Mouse (Mus musculus): ENCODE data around the gene Clic4. TPM values are rescaled to one million over a fixed set of nuclear protein-coding genes. Genes with fewer than 3 reads are reported as not detected.

Clic4 gene
- 250 TPM for polyA plus RNA-seq (2012; fragmentation: generic; extraction: Trizol)

- Histone ChIP-seq H3ac (ENCODE audit: control insufficient read depth, insufficient read length) (peak within 1 kb of the TSS; percentile 80), H3K79me2 (ENCODE audit: control insufficient read depth, insufficient read depth) (peaks cover 43% of the 10 kb centered on the region), H3K4me3 (peak within 1 kb of the TSS; percentile 100), H3K36me3 (ENCODE audit: control insufficient read depth, insufficient read depth) (peaks cover 25% of the 10 kb centered on the region), H3K27me3 (ENCODE audit: control insufficient read depth, insufficient read depth, insufficient read length) (no peaks in the 10 kb centered on the region), H3K4me2 (ENCODE audit: low read depth) (peak within 1 kb of the TSS; percentile 100)
- TF ChIP-seq POLR2AphosphoS2 (IDR thresholded peaks at IDR 0.05; ENCODE audit: insufficient read length, low read depth) (peak; percentile 91), SRF (IDR thresholded peaks at IDR 0.05; ENCODE audit: control insufficient read depth, insufficient read length, low read depth) (peak; percentile 44), TCF3 (IDR thresholded peaks at IDR 0.05; ENCODE audit: insufficient read length, low read depth) (peak; percentile 80), E2F4 (IDR thresholded peaks at IDR 0.05; ENCODE audit: insufficient read depth) (peak; percentile 10), MAX (IDR thresholded peaks at IDR 0.05; ENCODE audit: low read depth) (no peak), MYOD1 (IDR thresholded peaks at IDR 0.05; ENCODE audit: control insufficient read depth in 1 of 3, insufficient read length in 2 of 3, low read depth in 2 of 3) (peak in 2 of 3 experiments; percentile 89 to 97), POLR2A (IDR thresholded peaks at IDR 0.05; ENCODE audit: insufficient read length, low read depth) (peak; percentile 89), REST (IDR thresholded peaks at IDR 0.05; ENCODE audit: insufficient read depth, insufficient read length) (peak; percentile 53), TCF12 (IDR thresholded peaks at IDR 0.05; ENCODE audit: insufficient read depth, poor library complexity, severe bottlenecking) (peak; percentile 26), MYOG (IDR thresholded peaks at IDR 0.05; ENCODE audit: control insufficient read depth in 1 of 3, insufficient read depth in 1 of 3, insufficient read length in 2 of 3, low read depth in 2 of 3) (peak; percentile 54 to 96 (median 96)), CEBPB (IDR thresholded peaks at IDR 0.05; ENCODE audit: insufficient read depth, poor library complexity, severe bottlenecking) (no peak), USF1 (IDR thresholded peaks at IDR 0.05; ENCODE audit: low read depth) (no peak)
These were observed at the start of gene Clic4 for GRCm38 (mm10) chr4:135272640-135273306. Gene Clic4 (minus strand): TSS chr4:135272814.

GRCm38 (mm10) chr4:135317966-135318365 is 45.4 kb upstream of the Clic4 start:
- Histone ChIP-seq H3K4me3 (no peak overlapping the region), H3ac (ENCODE audit: control insufficient read depth, insufficient read length) (no peak overlapping the region), H3K79me2 (ENCODE audit: control insufficient read depth, insufficient read depth) (no peaks in the 10 kb centered on the region), H3K27me3 (ENCODE audit: control insufficient read depth, insufficient read depth, insufficient read length) (no peaks in the 10 kb centered on the region), H3K4me2 (ENCODE audit: low read depth) (no peak overlapping the region), H3K36me3 (ENCODE audit: control insufficient read depth, insufficient read depth) (peaks cover 53% of the 10 kb centered on the region)
- TF ChIP-seq POLR2AphosphoS2 (IDR thresholded peaks at IDR 0.05; ENCODE audit: insufficient read length, low read depth) (peak; percentile 32), REST (IDR thresholded peaks at IDR 0.05; ENCODE audit: insufficient read depth, insufficient read length) (no peak), MYOD1 (IDR thresholded peaks at IDR 0.05; ENCODE audit: control insufficient read depth in 1 of 3, insufficient read length in 2 of 3, low read depth in 2 of 3) (peak in 1 of 3 experiments; percentile 29), SRF (IDR thresholded peaks at IDR 0.05; ENCODE audit: control insufficient read depth, insufficient read length, low read depth) (no peak), MYOG (IDR thresholded peaks at IDR 0.05; ENCODE audit: control insufficient read depth in 1 of 3, insufficient read depth in 1 of 3, insufficient read length in 2 of 3, low read depth in 2 of 3) (peak in 1 of 3 experiments; percentile 38), POLR2A (IDR thresholded peaks at IDR 0.05; ENCODE audit: insufficient read length, low read depth) (no peak), MAX (IDR thresholded peaks at IDR 0.05; ENCODE audit: low read depth) (no peak), TCF12 (IDR thresholded peaks at IDR 0.05; ENCODE audit: insufficient read depth, poor library complexity, severe bottlenecking) (no peak), USF1 (IDR thresholded peaks at IDR 0.05; ENCODE audit: low read depth) (no peak), E2F4 (IDR thresholded peaks at IDR 0.05; ENCODE audit: insufficient read depth) (no peak), CEBPB (IDR thresholded peaks at IDR 0.05; ENCODE audit: insufficient read depth, poor library complexity, severe bottlenecking) (no peak), TCF3 (IDR thresholded peaks at IDR 0.05; ENCODE audit: insufficient read length, low read depth) (no peak)

GRCm38 (mm10) chr4:135317539-135317938 is 44.9 kb upstream of the Clic4 start:
- H3K4me3 ChIP-seq, result no peak overlapping the region
- H3K36me3 ChIP-seq (ENCODE audit: control insufficient read depth, insufficient read depth), result peaks cover 49% of the 10 kb centered on the region
- H3K27me3 ChIP-seq (ENCODE audit: control insufficient read depth, insufficient read depth, insufficient read length), result no peaks in the 10 kb centered on the region
- H3K4me2 ChIP-seq (ENCODE audit: low read depth), result no peak overlapping the region
- no peak overlapping the region for H3ac ChIP-seq (ENCODE audit: control insufficient read depth, insufficient read length)
- no peaks in the 10 kb centered on the region for H3K79me2 ChIP-seq (ENCODE audit: control insufficient read depth, insufficient read depth)
- TF ChIP-seq SRF (IDR thresholded peaks at IDR 0.05; ENCODE audit: control insufficient read depth, insufficient read length, low read depth), result no peak
- TF ChIP-seq REST (IDR thresholded peaks at IDR 0.05; ENCODE audit: insufficient read depth, insufficient read length), result no peak
- no peak for TF ChIP-seq POLR2A (IDR thresholded peaks at IDR 0.05; ENCODE audit: insufficient read length, low read depth)
- no peak for TF ChIP-seq MYOD1 (IDR thresholded peaks at IDR 0.05; ENCODE audit: control insufficient read depth in 1 of 3, insufficient read length in 2 of 3, low read depth in 2 of 3)
- TF ChIP-seq POLR2AphosphoS2 (IDR thresholded peaks at IDR 0.05; ENCODE audit: insufficient read length, low read depth), result no peak
- TF ChIP-seq MAX (IDR thresholded peaks at IDR 0.05; ENCODE audit: low read depth), result no peak
- TF ChIP-seq MYOG (IDR thresholded peaks at IDR 0.05; ENCODE audit: control insufficient read depth in 1 of 3, insufficient read depth in 1 of 3, insufficient read length in 2 of 3, low read depth in 2 of 3), result no peak
- no peak for TF ChIP-seq E2F4 (IDR thresholded peaks at IDR 0.05; ENCODE audit: insufficient read depth)
- no peak for TF ChIP-seq TCF3 (IDR thresholded peaks at IDR 0.05; ENCODE audit: insufficient read length, low read depth)

- Histone ChIP-seq H3K4me2 (ENCODE audit: low read depth) (no peak overlapping the region), H3ac (ENCODE audit: control insufficient read depth, insufficient read length) (no peak overlapping the region), H3K4me3 (no peak overlapping the region), H3K79me2 (ENCODE audit: control insufficient read depth, insufficient read depth) (no peaks in the 10 kb centered on the region), H3K36me3 (ENCODE audit: control insufficient read depth, insufficient read depth) (peaks cover 32% of the 10 kb centered on the region), H3K27me3 (ENCODE audit: control insufficient read depth, insufficient read depth, insufficient read length) (no peaks in the 10 kb centered on the region)
- no peak for TF ChIP-seq MYOG (IDR thresholded peaks at IDR 0.05; ENCODE audit: control insufficient read depth in 1 of 3, insufficient read depth in 1 of 3, insufficient read length in 2 of 3, low read depth in 2 of 3)
- no peak for TF ChIP-seq USF1 (IDR thresholded peaks at IDR 0.05; ENCODE audit: low read depth)
- TF ChIP-seq POLR2AphosphoS2 (IDR thresholded peaks at IDR 0.05; ENCODE audit: insufficient read length, low read depth), result no peak
- TF ChIP-seq TCF12 (IDR thresholded peaks at IDR 0.05; ENCODE audit: insufficient read depth, poor library complexity, severe bottlenecking), result no peak
- TF ChIP-seq TCF3 (IDR thresholded peaks at IDR 0.05; ENCODE audit: insufficient read length, low read depth), result no peak
- TF ChIP-seq MAX (IDR thresholded peaks at IDR 0.05; ENCODE audit: low read depth), result no peak
- no peak for TF ChIP-seq E2F4 (IDR thresholded peaks at IDR 0.05; ENCODE audit: insufficient read depth)
- no peak for TF ChIP-seq POLR2A (IDR thresholded peaks at IDR 0.05; ENCODE audit: insufficient read length, low read depth)
- TF ChIP-seq MYOD1 (IDR thresholded peaks at IDR 0.05; ENCODE audit: control insufficient read depth in 1 of 3, insufficient read length in 2 of 3, low read depth in 2 of 3), result no peak
- TF ChIP-seq REST (IDR thresholded peaks at IDR 0.05; ENCODE audit: insufficient read depth, insufficient read length), result no peak
- no peak for TF ChIP-seq CEBPB (IDR thresholded peaks at IDR 0.05; ENCODE audit: insufficient read depth, poor library complexity, severe bottlenecking)
- no peak for TF ChIP-seq SRF (IDR thresholded peaks at IDR 0.05; ENCODE audit: control insufficient read depth, insufficient read length, low read depth)
These were observed 42.7 kb upstream of the Clic4 start for GRCm38 (mm10) chr4:135315287-135315686.

Data from myocyte (in vitro differentiated cells).